Mouse (Mus musculus): ENCODE results near the gene Rhebl1.

The Rhebl1 gene

GRCm38 (mm10) chr15:98877331-98877730 lies 17.0 kb downstream of the Rhebl1 start:
- intact Hi-C loops (cut with DNase I), result loop anchor here (5.0 to 10.0 kb wide), 2 partner anchors 47 to 120 kb away; no protein-coding TSS in a partner anchor

GRCm38 (mm10) chr15:98871916-98872888 lies 22.1 kb downstream of the Rhebl1 start:
- intact Hi-C loops (cut with DNase I), result loop anchor here (10.0 kb wide), 1 partner anchor 53 kb away; no protein-coding TSS in a partner anchor

- intact Hi-C loops (cut with DNase I), result loop anchor here (10.0 kb wide), 1 partner anchor 54 kb away; no protein-coding TSS in a partner anchor
Observed at GRCm38 (mm10) chr15:98871070-98871915, 23.0 kb downstream of the Rhebl1 start, which contains the start of gene Kmt2d. Kmt2d (minus strand) TSS chr15:98871204.

DNA sequence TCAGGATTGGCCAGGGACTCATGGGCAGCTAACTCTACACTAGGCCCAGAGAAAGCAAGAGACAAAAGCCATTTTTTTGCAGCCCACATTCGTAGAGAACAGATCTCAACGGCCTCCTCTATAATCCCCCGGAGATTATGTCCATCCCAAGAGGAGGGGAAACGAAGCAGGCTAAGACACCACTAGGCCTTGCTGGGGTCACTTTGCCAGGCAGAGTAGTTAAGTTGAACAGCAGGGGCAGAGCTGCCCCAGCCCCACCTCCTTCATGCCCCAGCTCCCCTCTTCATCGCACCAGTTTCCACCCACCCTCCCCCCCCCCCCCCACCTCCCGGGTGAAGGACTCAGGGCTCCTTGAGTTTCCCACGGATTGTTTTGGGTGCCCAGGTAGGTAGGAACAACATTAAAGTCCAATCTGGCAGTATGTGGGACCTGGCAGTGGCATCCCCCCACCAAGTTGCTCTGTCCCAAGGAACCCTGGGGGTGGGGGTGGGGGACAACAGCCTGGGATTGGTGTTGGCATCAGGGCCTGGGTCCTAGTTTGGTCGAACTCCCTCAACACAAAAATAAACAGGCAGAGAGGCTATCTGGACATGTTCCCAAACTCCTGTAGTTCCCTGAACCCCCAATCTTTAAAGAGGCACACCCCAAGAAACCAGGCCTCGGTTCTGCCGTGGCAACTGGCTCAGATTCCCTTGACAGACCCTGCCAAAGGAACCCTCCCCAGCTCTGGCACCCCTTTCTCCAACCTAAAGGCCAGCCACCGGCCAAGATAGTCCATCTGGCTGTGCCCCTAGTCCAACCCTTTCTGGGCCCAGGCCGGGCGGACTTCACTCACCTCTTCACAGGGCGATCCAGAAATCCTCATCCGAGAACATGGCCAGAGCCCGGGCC lies 23.9 kb downstream of the Rhebl1 start:
- intact Hi-C loops (cut with DNase I), result loop anchor here (10.0 kb wide), 1 partner anchor 54 kb away; no protein-coding TSS in a partner anchor

DNA sequence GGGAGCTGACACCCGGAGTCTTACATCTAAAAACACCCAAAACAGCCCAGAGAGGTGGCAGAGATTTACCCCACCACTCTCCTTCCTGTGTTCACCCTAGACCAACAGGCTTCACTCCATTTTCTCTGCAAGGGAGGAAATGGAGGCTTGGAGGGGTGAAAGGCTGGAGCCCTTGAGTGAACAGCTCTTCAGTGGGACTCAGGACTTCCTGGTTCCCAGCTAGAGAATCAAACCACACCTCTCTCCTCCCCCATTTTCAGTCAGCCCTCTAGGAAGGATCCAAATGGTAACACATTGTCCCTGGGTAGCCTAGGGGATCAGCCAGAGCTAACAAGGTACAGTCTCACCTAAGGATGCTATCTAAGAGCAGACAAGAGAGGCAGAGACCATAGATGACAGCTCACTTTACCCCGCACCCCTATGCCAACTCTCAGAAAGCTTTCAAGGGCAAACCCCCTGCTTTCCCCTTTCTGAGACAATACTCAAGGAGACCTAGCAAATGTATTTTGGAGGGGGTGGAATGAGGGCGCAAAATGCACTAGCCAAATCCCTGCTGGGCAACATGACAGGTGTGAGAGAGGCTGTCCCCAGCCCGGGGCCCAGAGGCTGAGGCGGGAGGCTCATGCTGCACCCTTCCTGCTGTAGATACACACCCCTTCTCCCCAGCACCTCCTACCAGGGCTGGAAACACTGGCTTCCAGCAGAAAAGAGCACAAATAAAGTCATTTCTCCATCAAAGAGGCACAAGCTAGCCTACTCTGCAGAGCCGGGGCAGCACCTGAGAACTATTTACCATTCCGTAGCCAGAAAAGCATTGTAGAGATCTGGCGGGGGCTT lies 24.8 kb downstream of the Rhebl1 start:
- intact Hi-C loops (cut with DNase I), result loop anchor here (5.0 to 10.0 kb wide), 2 partner anchors 37 to 55 kb away; partner anchors contain the start of gene Prkag1

DNA sequence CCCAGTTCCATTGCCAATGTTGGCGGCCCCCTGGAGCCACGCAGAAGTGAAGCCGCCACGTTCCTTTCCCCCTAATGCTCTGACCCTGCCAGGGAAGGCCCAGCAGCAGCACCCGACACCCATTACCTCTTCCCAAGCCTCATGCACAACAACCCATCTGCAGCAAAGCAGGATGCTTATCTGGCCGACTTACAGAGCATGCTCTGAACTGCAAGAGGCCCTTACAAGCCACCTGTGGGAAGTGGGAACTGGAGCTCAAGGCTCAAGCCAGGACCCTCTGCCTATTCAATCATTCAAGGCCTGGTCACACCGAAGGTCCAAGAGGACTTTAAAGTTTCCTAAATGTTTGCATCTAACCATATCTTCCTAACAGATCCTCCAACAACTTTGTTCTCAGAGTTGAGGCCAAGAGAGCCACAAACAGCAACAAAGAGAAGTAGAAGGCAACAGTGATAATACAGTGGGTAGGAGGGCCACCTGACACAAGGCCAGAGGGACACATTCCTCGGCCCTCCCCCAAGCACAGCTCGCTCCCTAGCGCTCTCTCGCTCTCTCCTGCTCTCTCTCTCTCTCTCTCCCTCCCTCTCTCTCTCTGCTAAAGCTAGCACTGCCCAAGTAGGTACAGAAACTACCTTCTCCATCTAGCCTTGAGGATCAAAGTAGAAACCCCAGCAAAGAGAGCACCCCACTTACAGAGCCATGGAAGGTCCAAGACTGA lies 25.8 kb downstream of the Rhebl1 start:
- intact Hi-C loops (cut with DNase I), result loop anchor here (5.0 kb wide), 1 partner anchor 36 kb away; the partner anchor contains the start of gene Prkag1

DNA sequence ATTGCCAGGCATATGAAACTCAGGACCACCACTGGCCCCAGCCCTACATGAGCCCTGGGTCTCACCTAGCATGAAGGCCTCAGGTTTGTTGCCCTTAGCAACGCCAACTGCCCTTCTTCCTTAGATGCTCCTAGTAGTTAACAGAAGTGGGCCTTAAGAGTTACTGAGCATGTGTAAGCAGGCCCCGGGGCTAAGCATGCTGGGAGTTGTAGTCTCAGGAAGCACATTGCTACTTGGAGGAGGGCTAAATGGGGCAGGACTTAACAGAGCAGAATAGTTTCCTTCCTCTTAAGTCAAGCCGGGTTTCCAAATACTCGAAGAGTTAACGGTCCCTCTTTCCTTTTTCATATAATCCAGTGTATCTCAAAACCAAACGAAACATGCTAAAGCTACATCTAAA lies 27.0 kb downstream of the Rhebl1 start:
- intact Hi-C loops (cut with DNase I), result loop anchor here (5.0 kb wide), 1 partner anchor 35 kb away; the partner anchor contains the start of gene Prkag1

GRCm38 (mm10) chr15:98866501-98866900 lies 27.8 kb downstream of the Rhebl1 start:
- intact Hi-C loops (cut with DNase I), result loop anchor here (5.0 kb wide), 1 partner anchor 34 kb away; the partner anchor contains the start of gene Prkag1

- intact Hi-C loops (cut with DNase I), result loop anchor here (5.0 kb wide), 1 partner anchor 33 kb away; the partner anchor contains the start of gene Prkag1
Observed at GRCm38 (mm10) chr15:98865771-98866170, 28.6 kb downstream of the Rhebl1 start.

DNA sequence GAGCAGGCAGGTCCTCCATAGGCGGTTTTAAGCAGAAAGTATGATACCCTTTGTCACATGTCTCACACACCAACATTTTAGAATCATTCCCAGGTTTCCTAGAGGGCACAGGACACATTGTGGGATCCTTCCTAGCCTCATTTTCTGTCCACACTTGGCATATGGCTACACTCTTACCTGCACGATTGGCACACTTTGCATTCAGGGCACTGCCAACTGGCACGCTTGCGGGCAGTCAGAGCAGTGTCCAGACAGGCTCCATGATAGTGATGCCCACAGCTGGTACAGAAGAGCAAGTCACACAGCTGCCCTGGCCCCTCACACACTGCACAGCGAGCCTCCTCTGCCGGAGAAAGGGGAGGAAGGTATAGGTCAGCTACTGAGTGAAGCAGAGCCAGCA lies 29.4 kb downstream of the Rhebl1 start:
- intact Hi-C loops (cut with DNase I), result loop anchor here (5.0 kb wide), 1 partner anchor 33 kb away; the partner anchor contains the start of gene Prkag1

DNA sequence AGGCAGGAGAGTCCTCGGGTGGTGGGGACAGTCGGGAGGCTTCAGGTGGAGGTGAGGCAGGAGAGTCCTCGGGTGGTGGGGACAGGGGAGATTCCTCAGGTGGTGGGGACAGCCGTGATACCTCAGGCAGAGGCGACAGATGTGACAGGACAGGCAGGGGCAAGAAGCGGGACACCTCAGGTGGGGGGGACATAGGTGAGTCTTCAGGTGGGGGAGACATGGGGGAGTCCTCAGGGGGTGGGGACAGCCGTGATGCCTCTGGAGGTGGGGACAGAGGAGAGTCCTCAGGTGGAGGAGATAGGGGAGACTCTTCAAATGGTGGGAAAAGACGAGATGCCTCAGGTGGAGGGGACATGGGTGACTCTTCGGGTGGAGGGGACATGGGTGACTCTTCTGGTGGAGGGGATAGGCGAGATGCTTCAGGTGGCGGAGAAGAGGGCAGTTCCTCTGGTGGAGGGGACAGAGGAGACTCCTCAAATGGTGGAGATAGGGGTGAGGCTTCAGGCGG lies 30.8 kb downstream of the Rhebl1 start:
- intact Hi-C loops (cut with DNase I), result no loop called here

GRCm38 (mm10) chr15:98861701-98862410 lies 32.5 kb downstream of the Rhebl1 start:
- intact Hi-C loops (cut with DNase I), result no loop called here

DNA sequence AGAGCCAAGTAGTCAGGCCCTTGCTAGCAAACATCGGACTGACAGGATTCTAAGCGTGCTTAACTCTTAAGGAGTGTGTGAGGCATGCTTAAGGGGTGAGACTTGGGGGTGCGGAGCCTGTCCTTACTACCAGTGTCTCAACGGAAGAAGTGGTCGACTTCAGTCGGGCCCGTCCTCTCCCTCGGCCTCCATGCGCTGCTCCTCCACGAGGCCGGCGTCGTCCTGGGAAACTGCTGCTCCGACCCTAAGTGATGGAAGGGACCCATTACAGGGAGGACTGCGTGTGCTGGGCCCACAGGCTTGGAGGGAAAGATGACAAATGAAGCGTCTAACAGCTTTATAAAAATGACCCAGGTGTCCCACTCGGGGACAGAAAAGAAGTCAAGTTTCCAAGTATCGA lies 33.4 kb downstream of the Rhebl1 start:
- intact Hi-C loops (cut with DNase I), result no loop called here

- intact Hi-C loops (cut with DNase I), result no loop called here
Observed at GRCm38 (mm10) chr15:98859319-98860043, 34.9 kb downstream of the Rhebl1 start.

DNA sequence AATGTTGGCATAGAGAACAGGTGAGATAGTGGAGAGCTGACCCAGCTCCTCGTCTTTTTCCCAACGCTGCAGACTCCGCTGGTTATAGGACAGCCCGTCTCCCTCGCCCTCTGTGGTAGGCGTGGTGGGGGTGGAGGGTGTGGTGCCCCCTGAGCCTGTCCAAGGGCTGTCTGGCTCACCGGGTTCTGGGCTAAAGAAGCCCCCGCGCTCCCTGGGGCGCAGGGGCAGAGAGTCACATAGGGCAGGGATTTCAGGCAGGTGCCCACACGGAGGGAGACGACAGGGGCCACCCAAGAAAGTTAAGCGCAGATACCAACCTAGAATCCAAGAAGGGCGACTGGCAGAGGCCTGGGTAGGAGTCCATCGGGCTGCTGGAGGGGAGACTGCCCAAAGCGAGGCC lies 40.1 kb downstream of the Rhebl1 start:
- intact Hi-C loops (cut with DNase I), result no loop called here

- intact Hi-C loops (cut with DNase I), result no loop called here
Observed at GRCm38 (mm10) chr15:98853161-98853937, 41.0 kb downstream of the Rhebl1 start.
